Mouse (Mus musculus) natural killer cell, adult 2 months (primary cell): ENCODE results near the gene Mttp.
A peak's percentile ranks its signal among the peaks of the same experiment; 100 is the strongest.
"Not testable (repeated sequence)": the region's sequence is repeated elsewhere in the genome, so short reads cannot be mapped to it uniquely, and the experiment has no call there.

ENCODE experiments used
- DNase-seq, 2 experiments: peaks; one replicate each; pipeline ENCODE4 v3.0.0; 2022; ENCODE audit warnings: low spot score in 2 of 2

The Mttp gene

DNA sequence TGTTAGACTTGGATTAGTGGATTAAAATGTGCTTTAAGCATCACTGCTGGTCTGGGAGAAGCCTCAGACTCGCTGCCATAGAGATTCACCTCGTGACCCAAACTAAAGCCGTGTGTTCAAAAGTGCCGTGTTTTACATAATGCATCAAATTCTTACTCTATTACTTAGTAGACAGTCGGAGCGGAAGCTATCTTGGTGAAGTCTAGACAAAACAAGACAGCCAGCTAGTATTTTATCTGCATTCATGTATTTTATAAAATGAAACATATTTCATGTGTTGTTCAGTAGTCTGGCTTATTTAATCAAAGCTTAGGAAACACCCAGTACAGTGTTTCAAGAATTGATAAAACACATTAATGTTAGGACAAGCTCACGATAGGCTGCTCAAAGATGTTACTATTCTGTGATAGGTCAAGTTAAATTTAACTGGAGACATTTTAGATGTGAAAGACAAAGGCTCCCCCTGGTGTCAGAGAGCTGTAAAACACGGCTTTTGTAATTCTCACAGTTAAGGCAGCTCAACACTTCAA lies at the start of gene Mttp:
Gene Mttp (minus strand): TSS at position 327 of the 530 bp plus-strand sequence.
- DNase-seq, result peak; percentile 77 to 81

DNA sequence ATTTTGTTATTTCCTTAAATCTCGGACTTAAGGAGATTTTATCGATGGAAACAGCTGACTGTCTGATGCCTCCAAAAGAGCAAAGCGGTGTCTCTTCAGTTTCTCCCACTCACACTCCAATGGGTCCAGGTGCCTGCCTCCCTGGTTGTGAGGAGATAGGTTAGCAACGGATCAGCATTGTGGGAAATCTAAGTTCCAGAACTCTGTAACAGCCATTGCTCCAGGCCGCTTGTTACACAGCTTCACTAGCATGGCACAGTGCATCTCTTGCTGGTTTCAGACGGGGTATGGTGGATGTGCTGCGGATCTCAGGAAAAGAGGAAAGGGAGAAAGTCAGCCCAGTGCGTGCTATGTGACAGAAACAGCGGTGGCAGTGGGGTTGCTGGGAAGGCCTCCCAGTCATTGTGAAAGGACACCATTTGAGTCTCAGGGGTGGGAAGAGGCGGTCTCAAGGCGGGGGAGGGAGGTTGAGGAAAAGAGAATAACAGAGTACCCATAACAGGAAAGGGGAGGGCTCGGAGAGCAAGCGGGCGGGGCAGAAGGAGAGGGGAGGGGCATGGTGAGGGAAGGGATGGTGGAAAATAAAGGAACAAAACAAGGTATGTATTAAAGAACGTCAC lies 49.0 kb upstream of the Mttp start, which contains the start of gene 4930579F01Rik:
Gene 4930579F01Rik (minus strand): TSS at position 143 of the 620 bp plus-strand sequence.
- DNase-seq, result no peak

DNA sequence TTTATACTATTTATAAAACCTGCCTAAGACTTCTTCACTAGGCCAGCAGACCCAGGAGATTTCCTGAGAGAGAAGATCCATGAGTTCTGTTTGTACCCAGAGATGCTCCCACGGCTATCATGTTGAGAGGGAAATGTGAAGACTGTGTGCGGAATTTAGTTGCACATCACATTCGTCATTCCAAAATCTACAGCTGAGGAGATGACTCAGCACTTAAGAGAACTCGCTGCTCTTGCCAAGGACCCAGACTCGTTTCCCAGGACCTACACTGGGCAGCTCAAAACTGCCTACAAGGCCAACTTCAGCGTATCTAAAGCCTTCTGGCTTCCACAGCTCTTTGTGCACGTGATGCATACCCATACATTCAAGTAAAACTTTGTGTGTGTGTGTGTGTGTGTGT lies 47.5 kb upstream of the Mttp start:
- DNase-seq, result no peak

DNA sequence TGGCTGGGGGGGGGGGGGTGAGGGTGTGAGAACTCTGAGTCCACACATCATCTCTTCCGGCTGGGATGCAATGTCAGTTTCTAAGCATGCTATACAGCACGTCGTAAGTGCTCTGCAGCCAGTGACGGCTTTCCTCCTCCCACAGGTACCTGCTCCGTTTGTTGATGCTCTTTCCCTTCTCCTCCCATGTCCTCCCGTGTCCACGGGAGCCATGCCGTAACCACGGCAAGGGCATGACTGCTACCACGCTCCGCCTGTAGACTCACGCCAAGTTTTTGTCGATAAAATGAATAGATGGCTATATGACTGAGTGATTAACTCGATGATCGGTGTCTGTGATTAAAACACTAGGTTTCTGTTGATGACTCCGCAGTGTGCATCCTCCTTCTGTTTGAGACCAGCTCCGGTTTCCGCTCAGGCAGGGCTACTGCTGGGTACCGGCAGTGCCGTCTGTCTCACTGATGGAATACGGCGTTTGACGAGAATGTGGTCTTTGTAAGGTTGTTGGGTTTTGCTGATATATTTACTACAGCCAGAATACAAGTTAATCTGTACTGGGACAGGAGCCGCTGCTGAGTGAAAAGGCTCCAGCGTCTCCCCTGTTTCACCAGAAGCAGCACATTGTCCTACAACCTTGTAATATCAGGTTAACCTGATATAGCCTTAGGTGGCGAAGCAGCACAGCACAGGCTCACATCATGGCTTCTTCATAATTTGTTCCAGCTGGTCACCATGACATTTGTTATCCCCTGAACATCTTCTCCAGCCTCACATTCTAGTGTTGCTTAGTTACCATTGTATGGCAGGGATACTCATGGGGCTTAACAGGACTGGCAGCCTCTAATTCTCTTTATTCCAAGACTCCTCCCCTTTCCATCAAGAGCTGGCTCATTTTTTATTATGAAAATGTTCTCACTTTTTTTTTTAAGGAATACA lies 41.5 kb upstream of the Mttp start:
- no peak for DNase-seq

DNA sequence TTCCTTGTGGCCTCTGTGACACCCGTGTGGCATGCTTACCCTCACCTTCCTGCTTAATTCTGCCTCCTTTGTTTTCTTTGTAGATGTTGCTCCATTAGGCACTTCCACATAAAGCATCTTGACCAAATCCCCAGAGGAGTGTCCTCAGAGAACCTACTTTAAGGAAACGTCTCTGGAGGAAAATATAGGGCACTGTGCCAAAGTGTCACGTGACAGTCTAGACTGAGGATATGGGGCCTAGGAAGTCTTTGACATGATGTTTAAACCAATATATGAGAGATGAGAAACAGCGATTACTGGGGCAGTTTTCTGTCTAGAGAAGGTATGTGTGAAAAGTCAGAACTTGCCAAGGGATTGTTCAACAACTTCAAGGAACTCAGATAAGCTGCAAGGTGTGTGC lies 40.5 kb upstream of the Mttp start:
- DNase-seq, result no peak

DNA sequence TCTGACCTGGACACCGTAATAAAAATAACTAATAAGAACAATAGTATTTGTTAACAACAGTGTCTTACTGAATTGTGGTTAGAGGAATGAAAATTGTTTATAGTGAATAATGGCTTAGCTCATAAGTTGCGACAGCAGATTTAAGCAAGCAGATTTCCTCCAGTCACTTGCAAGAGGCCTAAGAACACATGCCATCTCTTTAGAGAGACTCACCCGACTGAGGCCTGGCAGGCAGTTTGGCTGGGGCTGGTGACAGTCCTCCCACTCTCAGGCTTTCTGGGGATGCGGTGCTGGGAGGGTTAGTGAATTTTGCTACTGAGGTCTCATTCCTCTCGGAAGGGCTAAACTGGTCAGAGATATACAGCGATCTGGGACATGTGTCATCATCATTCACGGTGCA lies 38.6 kb upstream of the Mttp start:
- DNase-seq, result no peak

DNA sequence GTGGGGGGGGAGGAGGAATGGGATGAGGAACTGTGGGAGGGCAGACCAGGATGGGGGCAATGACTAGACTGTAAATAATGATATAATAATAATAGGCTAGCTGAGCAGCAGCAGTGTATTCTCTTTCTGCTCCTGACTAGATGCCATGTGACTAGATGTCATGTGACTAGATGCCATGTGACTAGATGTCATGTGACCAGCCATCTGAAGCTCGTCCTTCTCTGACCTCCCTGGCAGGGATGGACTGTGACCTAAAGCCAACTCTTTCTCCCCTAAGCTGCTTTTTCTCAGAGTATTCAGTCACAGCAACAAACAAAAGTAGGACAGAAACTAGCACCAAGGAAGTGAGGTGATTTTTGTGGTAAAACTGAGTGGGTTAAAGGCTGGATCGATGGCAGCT lies 37.3 kb upstream of the Mttp start:
- no peak for DNase-seq

DNA sequence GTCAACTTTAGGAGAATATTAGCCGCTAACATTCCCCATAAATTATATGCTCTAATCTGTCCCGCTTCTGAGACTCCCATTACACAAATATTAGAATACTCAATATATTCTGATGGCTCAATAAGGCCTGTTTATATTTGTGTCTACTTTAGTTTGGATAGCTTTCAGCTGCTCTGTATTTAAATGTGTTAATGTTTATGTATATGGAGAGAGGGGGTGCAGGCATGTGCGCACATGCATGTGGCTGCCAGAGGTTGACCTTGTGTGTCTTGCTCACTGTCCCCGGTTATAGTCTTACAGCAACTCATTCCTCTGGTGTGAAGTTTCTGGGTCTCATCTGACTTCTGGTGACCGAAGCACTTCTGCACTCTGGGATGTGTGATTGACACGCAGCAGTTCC lies 30.8 kb upstream of the Mttp start:
- no peak for DNase-seq

DNA sequence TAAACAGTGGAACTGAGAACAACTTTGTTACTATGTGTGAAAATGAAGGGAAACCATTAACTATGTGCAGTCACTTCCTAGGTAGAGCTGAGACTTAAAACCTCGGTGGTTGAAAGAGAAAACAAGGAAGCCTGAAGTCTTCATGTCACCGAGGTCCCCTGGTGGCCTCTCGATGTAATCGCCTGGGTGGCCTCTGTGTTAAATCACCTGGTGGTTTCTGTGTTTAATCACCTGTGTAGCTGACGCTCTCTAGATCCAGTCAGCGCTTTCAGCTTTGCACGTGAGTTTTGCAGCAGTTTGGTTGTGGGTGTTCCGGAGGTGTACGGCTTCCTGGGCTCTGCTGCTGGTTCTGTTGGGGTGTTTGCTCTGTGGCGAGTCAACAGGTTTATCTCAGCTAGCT lies 28.5 kb upstream of the Mttp start:
- DNase-seq, result no peak

DNA sequence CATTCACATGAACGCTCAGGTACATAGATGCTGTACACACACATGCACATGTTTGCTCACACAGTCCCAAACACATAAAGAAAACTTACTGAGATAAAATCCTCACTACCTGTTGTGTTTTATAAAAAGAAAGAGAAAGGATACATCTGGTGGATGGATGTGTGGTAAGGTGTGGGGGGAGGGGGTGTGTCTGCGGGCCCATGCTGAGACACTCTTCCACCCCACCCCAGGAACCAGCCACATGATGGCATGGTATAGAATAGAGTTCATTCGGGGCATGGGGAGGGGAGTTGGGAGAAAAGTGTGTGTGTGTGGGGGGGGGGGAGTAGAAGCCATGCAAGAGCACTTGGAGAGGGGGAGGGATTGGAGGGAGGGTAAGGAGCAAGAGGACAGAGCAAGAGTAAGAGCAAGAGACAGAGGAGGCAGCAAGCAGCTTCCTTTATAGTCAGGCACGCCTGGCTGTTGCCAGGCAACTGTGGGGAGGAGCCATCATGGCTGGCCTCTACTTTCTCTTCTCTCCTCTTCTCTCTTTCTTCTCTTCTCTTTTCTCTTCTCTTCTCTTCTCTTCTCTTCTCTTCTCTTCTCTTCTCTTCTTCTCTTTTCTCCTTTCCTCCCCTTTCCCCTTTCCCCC lies 17.9 kb upstream of the Mttp start:
- no peak for DNase-seq

DNA sequence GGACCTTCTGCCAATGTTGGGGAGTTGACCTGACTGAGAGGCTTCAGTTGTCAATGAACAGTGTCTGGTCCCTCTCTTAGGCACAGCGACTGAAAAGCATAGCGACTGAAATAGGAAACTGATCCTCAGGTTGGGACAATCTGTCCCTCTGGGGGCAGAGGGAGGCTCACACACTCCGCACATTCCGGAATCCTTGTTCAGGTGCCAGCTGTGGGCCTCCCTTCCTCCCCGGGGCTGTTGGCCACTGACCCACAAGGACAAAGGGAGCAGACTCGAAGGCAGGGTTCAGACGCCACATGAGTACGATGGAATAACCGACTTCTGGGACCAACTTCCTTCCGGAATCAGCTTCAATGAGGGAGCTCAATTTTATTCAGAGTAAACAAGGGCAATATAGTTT lies 16.9 kb upstream of the Mttp start:
- no peak for DNase-seq

DNA sequence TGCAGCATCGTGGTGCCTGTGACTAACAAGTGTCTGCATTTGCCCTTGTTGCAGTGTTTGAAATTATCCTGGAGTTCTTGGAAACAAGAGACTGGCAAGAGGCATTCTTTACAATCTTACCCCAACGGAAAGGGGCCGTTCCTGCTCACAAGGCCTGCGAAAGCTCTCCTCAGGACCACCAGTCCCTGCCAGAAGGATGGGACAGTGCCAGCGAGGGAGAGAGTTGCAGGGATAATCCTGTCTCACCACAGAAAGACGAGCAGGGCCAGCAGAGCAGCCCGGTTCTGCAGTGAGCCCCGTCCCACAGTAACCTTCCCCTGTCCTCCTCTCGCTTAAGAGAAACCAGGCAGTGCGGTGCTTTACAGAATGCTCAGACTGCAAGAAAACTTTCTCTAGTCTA lies 11.9 kb upstream of the Mttp start:
- DNase-seq, result no peak

DNA sequence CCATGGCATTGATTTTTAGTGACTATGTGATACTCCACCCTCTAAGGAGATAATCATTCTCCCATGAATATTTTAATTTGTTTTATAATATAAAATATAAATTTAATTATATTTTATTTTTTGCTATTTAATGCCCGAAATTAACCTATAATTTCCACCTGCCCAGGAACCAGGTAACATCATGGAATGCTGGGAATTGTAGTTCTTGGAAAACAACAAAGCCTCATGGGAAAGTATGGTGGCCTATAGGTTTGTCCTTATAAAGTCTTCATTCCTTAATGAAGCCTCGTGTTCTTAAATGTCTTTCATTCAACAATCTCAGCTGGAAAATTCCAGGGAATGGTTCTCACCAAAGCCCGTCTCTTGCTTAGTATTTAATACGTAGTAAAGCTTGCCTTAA lies 10.3 kb upstream of the Mttp start:
- no peak for DNase-seq

DNA sequence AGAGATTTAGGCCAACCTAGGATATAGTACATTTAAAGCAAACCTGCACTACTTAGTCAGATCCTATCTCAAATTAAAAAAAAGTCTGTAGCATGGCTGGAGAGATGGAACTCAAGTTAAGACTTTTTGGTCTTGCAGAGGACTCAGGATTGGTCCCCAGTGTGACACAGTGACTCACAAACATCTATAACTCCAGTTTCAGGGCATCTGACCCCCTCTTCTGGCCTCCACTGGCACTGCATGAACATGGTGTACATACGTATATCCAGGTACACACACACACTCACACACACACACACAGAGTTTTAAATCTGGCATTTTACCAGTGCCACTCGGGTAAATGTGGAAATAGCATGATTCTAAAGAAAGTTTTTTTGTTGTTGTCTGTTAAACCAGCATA lies 4.0 kb upstream of the Mttp start:
- DNase-seq, result no peak

DNA sequence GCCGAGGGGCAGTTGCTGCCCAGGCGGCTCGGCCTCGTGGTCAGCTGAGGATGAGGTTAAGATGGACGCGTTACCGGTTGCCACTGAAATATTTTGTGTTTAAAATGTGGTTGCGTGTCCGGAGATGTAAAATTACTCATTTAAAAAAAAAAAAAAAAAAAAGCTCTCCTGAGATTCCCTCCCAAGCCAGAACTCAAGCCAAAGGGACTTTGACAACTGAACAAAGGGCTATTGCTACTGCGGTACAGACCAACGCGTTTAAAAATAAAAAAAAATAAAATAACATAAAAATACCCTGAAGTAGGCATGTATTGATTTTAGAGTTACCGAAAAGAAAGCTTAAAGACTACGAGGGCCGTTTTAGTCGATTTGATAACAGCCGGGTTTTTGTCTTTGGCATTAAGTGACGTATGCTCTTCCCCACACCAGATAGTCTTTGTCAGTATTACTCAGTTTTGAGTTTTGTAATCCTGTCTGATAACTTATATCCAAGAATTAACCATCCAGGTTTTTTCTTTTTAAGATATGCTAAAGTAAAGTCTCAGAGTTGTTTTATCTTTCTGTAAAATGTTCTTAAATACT lies 617 bp downstream of the Mttp start:
- peak in 1 of 2 experiments; percentile 1 for DNase-seq

DNA sequence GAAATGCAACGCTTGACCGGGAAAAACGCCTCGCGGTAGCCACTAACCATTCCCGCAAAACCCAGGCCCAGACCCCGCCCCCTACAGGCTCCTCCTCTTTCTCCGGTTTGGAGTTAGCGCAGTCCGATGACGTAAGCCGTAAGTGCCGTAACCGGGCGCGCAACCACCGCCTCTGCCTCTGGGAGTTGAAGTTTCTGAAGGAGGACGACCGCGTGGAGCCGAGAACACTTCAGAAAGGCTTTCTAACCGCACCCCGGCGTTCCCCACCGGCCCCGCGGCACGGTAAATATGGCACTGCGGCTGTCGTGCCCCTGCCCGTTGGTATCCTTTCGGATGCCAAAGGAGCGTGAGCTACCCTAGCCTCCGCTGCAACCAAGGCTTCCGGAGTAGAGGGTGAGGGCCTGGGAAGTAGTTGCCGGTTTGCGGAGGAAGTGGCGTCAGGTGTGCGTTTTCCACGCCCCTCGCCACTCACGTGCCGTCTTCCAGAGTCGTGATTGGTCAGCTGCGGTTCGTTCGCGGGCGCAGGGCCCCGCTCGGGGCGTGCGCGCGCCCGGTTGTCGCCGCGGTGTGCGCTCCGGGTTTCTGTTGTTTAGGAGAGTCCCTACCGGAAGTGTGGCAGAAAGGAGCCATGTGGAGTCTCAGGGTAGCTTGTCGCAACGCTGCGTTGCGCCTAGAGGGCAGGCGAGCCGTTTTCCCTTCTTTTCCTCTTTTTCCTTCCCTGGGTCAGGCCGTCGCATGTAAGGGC lies 1.3 kb downstream of the Mttp start, which contains the start of gene Trmt10a:
Gene Trmt10a (plus strand): TSS at position 134 of the 745 bp plus-strand sequence.
- DNase-seq, result peak; percentile 95 to 96

DNA sequence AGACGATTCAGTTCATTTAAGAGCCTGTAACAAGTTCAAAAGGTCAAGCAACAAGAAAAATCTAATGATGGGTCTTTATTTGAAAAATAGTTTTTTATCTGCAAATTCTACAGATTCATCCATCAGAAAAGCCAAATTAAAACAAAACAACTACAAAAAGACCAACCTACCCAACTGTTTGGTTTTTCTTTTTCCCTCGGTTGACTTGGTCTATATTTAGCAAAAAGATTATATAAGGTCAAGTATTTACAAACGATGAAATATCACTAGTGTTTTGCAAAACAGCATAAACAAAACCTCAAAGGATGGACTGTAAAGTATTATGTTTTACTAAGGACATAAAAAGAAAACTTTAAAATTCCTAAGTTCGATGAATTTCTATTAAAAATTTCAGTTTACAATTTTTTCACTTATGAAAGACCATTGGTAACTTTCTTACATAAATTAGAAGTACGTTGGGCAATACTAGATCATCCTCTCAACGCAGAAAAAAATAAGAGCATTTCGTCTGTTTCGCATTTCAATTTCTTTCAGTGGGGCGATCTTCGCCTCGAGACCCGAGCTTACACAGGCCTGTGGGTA lies 1.9 kb downstream of the Mttp start:
- DNase-seq, result no peak

DNA sequence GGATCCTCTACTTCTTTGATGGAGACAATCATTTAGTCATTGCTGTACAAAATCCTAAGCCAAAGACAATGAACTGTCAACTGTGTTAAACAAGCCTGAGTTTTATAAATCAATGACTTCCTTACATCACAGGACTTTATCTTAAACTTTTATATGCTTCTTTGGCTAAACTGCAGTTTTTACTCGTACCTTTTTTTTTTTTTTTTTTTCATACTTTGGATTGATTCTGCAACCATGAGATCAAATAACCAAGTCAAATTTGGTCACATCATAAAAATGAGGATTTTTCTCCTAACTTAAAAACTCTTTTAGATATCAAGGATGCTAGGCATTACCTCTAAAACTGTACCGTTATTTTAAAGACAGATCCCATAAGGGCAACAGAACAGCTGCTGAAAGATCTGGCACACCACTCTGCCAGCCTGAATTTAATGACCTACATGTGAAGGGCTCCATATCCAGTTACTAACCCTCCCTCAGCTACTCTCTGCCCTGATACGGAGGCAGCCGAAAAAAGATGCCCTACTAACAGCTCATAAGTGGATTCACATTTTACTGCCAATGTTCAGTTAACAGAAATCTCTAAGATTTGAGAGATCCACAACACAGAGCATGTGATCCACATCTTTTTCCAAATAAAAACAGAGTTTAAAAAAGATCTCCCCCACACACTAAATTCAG lies 2.6 kb downstream of the Mttp start:
- no peak for DNase-seq

DNA sequence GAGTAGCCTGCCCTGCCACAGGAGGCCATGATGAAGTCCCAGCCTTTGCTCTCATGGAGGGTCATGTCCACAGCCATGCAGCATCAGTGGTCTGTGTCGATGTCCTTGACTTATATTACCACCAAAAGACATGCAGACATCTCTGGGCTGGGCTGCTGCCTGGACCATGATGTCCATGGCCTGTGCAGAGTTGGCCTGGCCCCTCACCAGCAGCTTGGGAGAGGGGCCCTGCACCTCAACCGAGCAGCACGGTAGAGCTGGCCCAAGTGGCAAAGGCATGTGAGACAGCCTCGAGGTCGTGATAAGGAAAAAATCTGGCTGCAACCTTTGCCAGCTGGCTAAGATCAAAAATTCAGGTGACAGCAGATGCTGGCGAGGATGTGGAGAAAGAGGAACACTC lies 5.1 kb downstream of the Mttp start:
- no peak for DNase-seq

DNA sequence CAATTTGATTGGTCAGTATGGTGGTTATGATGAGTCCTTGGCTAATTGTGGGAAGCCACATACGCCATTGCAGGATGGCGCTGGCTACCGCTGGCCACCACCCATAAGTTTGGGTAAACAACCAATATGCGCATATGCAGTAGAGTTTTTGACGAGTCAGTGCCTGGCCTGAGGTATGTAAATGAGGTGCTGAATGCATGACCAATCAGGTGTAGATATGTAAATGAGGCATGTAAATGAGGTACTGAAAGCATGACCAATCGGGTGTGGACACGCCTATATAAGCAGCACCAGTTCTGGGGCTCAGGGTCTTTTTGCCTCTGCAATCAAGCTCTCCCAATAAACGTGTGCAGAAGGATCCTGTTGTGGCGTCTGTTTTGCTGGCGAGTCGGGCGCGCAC lies 6.6 kb downstream of the Mttp start:
- DNase-seq, result not testable (repeated sequence)
